Mouse (Mus musculus) midbrain, embryonic 15.5 days (tissue): ENCODE measurements at regions not wholly inside any gene's neighbourhood (a gene's known extent, or its start where the extent isn't known, plus 50 kb on each side); places are given as distances from the start of the nearest gene placed in this dataset.

ENCODE experiments used
- ATAC-seq: fragments of 200-750 bp; cut with Nextera tagmentation; replicated peaks from 2 replicates; pipeline ENCODE4 v1.8.0; 2017; ENCODE audit warnings: moderate TSS enrichment
- H3K27ac ChIP-seq: fragments of 300-500 bp; sonication (generic); 2 replicates; pipeline ENCODE4 v1.5.1; 2015; ENCODE audit warnings: mild to moderate bottlenecking, inconsistent platforms
- H3K27me3 ChIP-seq: fragments of 300-500 bp; sonication (generic); replicated peaks from 2 replicates; pipeline ENCODE4 v1.6.1; 2015; ENCODE audit warnings: inconsistent platforms
- H3K36me3 ChIP-seq: fragments of 300-500 bp; sonication (generic); replicated peaks from 2 replicates; pipeline ENCODE4 v1.6.1; 2015; ENCODE audit warnings: inconsistent platforms
- H3K4me1 ChIP-seq: fragments of 300-500 bp; sonication (generic); 2 replicates; pipeline ENCODE4 v1.6.1; 2015; ENCODE audit warnings: inconsistent platforms
- H3K4me2 ChIP-seq: fragments of 300-500 bp; sonication (generic); 2 replicates; pipeline ENCODE4 v1.6.1; 2015; ENCODE audit warnings: inconsistent platforms, mild to moderate bottlenecking, moderate library complexity
- H3K4me3 ChIP-seq: fragments of 300-500 bp; sonication (generic); 2 replicates; pipeline ENCODE4 v1.5.1; 2015; ENCODE audit warnings: mild to moderate bottlenecking, inconsistent platforms
- H3K9ac ChIP-seq: fragments of 300-500 bp; sonication (generic); 2 replicates; pipeline ENCODE4 v1.6.1; 2015; ENCODE audit warnings: mild to moderate bottlenecking, inconsistent platforms
- H3K9me3 ChIP-seq: fragments of 300-500 bp; sonication (generic); 2 replicates; pipeline ENCODE4 v1.6.1; 2016; ENCODE audit warnings: inconsistent platforms
- WGBS: fragments of 180-500 bp; shearing (Covaris S2); methylation state at CpG from one replicate; pipeline ENCODE4 v1.1.7; 2015; ENCODE audit warnings: mixed read lengths; 5-methylcytosine and 5-hydroxymethylcytosine counted together

DNA sequence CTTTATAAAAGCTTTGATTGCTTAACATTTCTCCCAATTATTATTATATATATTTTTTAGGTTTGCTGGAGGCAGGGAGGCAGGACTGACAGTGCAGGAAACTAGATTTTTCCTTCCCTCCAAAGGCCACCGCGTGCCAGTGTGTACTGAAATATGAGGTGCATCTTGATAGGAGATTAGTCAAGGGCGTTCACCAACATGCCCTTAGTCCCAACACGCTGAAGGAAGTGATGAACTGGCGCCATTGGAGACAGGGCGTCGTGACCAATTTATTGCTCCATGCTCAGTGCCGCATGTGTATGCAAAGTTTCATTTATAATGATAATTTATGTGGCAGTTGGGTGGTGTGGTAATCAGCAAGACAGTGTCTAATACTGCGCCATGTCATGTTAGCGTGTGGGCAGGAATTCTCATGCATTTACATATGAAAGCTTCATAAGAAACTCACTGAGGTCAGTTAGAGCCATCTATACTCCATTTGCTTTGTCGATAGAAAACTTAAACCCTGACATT lies 66.2 kb downstream of the Isl1 start:
- no peak overlapping the region for H3K9ac ChIP-seq
- no peaks in the 10 kb centered on the region for H3K27me3 ChIP-seq
- H3K36me3 ChIP-seq: no peaks in the 10 kb centered on the region
- no peak overlapping the region for H3K4me2 ChIP-seq
- no peak overlapping the region for H3K4me3 ChIP-seq
- WGBS: 72% methylated on average over 11 of the region's 11 CpGs
- no peaks in the 10 kb centered on the region for H3K9me3 ChIP-seq
- no peaks in the 10 kb centered on the region for H3K4me1 ChIP-seq
- 0 out of 2 replicates have a peak, but pooled peaks have one; percentile 24 for ATAC-seq
- no peak overlapping the region for H3K27ac ChIP-seq

DNA sequence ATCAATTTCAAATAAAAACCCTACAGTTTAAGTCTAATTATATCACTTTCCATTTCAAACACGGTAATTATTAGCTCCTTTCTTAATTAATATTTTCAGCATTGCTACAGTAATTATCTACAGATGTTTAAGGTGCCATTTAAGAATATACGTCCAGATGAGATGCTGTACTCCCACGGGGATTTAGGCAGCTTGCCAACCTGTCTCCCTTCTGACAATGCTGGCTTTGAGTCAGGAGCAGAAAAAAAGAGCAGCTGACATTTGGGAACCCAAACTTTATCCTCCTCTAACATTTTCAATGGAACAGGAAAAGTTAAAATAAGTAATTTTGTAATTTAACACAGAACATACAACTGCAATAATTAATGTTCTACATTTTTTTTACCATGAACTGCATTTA lies 94.4 kb downstream of the Isl1 start:
- no peak overlapping the region for H3K4me3 ChIP-seq
- no peak for ATAC-seq
- WGBS: 25% methylated on average over 3 of the region's 3 CpGs
- H3K4me2 ChIP-seq: no peak overlapping the region
- no peaks in the 10 kb centered on the region for H3K9me3 ChIP-seq
- H3K27ac ChIP-seq: no peak overlapping the region
- H3K27me3 ChIP-seq: no peaks in the 10 kb centered on the region
- no peaks in the 10 kb centered on the region for H3K4me1 ChIP-seq
- no peaks in the 10 kb centered on the region for H3K36me3 ChIP-seq
- no peak overlapping the region for H3K9ac ChIP-seq

DNA sequence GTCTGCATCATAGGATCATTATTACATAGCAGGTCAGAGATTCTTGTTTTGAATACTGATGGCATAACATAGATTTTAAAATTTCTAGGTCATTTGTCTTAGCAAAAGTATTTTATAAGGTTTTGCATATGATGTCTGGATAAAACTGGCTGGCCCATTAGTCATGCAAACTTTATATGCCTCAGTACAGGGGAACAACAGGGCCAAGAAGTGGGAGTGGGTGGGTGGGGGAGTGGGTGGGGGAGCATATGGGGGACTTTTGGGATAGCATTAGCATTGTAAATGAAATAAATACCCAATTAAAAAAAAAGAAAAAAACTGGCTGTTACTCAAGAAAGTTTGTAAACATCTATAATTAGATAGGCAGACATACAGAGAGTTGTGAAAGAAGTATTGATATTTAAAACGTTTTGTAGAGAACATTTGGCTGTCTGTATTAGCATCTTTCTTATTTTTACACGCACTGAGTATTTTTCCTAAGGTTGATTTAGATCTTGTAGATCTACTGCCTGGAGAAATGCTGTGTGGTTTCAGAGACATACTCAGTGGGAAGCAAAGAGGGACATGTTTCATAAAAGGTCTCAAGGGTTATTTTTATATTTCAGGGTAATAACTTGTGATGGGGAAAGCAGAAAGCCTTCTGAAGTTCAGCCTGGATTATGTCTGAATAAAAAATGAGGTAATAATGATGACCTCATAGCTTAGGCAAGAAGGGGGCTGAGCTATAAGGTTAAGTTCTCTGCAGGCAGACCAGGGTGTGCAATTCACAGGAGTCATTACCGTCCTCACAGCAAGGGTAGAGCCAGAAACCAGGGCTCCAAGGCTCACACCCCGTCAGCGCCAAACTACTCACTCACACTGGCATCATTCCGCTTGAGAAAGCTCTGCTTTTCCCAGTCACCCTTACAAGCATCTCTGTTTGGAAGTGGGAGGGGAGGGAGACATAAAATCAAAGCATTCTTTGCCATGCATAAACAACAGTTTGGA lies 95.4 kb downstream of the Isl1 start:
- Histone ChIP-seq H3K36me3 (no peaks in the 10 kb centered on the region), H3K4me1 (no peaks in the 10 kb centered on the region), H3K9me3 (no peaks in the 10 kb centered on the region), H3K27ac (no peak overlapping the region), H3K27me3 (no peaks in the 10 kb centered on the region), H3K9ac (no peak overlapping the region), H3K4me2 (no peak overlapping the region), H3K4me3 (no peak overlapping the region)
- ATAC-seq: peak; percentile 56; the same call in 1 of the 2 replicates
- WGBS: 40% methylated on average over 6 of the region's 6 CpGs

DNA sequence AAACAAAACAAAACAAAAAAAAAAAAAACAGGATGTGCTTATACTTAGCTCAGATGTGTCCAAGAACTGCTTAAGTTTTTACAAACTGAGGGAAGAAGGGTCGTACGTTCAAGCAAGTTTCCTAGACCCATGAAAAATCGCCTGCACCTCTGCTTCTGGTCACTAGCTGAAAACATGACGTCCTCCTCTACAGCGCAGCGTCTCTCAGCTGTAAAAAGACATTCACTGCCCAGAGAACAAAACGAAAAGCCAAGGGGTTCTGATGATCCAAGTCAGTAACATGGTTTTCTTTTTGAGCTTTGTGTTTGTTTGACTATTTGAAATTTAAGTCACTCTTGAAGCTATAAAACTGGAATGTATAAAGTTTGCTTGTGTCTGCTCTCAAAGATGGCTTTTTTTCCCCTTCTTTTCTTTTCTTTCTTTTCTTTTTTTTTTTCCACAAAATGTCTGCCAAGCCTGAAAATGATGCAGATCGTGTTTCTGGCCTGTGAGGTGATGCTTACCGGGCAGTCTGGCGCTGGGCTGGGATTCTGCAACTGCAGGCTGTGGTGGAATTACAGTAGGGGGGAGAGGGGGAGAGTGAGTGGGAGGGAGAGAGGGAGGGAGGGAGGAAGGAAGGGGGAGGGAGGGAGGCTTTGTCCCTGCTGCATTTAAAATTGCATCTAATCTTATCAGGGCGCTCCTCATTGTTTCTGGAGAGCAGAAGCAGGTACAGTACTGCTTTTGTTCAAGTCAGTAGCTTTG lies 108.1 kb downstream of the Isl1 start:
- Histone ChIP-seq H3K9me3 (no peaks in the 10 kb centered on the region), H3K4me2 (peak overlapping the region; percentile 43), H3K36me3 (no peaks in the 10 kb centered on the region), H3K4me1 (peaks cover 6% of the 10 kb centered on the region; the same call in 1 of the 2 replicates), H3K9ac (no peak overlapping the region), H3K27ac (no peak overlapping the region), H3K27me3 (no peaks in the 10 kb centered on the region), H3K4me3 (peak overlapping the region; percentile 10; the same call in 1 of the 2 replicates)
- WGBS: 2% methylated on average over 11 of the region's 11 CpGs
- ATAC-seq: peak; percentile 80; the same call in 1 of the 2 replicates

DNA sequence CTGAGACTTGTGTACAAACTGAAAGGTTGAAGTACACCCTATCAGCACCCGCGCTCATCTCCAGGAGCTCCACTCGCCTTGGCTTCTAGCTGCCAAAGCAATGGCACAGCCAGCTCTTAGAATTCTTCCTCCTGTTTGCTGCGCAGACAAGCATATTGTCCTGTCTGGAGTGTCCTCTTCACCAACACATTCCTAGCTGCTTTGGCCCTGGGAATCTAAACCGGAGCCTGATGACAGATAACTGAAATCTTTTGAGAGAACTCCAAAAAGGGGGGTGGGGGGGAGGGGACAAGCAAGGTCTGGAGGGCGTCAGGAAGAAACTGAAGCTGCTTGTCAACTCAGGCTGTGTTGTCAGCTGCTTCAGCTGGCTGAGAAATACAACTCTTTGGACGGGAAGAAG lies 122.4 kb downstream of the Isl1 start:
- H3K4me3 ChIP-seq: no peak overlapping the region
- no peaks in the 10 kb centered on the region for H3K27me3 ChIP-seq
- no peaks in the 10 kb centered on the region for H3K4me1 ChIP-seq
- no peaks in the 10 kb centered on the region for H3K36me3 ChIP-seq
- H3K9ac ChIP-seq: no peak overlapping the region
- H3K9me3 ChIP-seq: no peaks in the 10 kb centered on the region
- H3K27ac ChIP-seq: no peak overlapping the region
- no peak overlapping the region for H3K4me2 ChIP-seq
- no peak for ATAC-seq
- WGBS: 75% methylated on average over 7 of the region's 7 CpGs

DNA sequence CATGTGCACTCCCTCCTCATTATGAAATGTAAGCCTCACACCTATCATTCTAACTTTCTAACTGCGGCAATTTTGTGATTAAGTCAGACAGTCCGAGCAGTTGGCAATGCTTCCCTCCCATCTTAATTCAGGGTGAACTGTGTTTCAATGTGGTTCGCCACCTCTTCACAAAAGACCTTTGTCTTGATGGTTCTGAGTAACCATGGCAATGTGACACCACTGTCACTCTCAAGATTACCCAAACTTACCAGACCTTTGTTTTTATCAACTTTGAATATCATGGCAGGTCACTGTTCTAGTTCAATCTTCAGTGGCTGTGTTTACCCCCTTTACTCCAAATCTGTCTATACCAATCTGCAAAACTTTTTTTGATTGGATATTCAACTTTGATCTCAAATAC lies 131.7 kb downstream of the Isl1 start:
- Histone ChIP-seq H3K4me2 (no peak overlapping the region), H3K9me3 (no peaks in the 10 kb centered on the region), H3K4me1 (no peaks in the 10 kb centered on the region), H3K9ac (no peak overlapping the region), H3K27me3 (no peaks in the 10 kb centered on the region), H3K27ac (no peak overlapping the region), H3K4me3 (no peak overlapping the region), H3K36me3 (no peaks in the 10 kb centered on the region)
- ATAC-seq: no peak
- WGBS: 20% methylated on average over 3 of the region's 3 CpGs

DNA sequence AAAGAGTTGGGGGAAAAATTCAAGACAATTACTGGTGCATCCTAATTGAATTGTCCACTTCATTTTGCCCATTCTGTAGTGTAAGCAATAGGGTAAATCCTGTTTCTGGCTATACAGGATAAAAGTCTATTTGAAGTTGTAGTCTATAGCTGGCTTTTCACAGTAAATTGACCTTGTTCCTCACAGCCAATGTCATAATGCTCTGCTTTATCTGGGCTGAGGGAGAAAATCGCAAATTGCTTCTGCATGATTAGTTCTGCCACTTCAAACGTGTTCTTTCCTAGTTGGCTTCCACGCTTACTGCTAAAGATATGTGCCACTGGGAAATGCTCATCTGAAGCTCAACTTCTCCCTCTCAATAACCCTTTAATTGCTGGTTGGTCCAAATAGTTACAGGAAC lies 134.5 kb downstream of the Isl1 start:
- Histone ChIP-seq H3K4me3 (no peak overlapping the region), H3K27me3 (no peaks in the 10 kb centered on the region), H3K4me1 (no peaks in the 10 kb centered on the region), H3K9ac (no peak overlapping the region), H3K4me2 (no peak overlapping the region), H3K27ac (no peak overlapping the region), H3K36me3 (no peaks in the 10 kb centered on the region), H3K9me3 (no peaks in the 10 kb centered on the region)
- 0 out of 2 replicates have a peak, but pooled peaks have one; percentile 20 for ATAC-seq
- WGBS: 3% methylated on average over 3 of the region's 3 CpGs

DNA sequence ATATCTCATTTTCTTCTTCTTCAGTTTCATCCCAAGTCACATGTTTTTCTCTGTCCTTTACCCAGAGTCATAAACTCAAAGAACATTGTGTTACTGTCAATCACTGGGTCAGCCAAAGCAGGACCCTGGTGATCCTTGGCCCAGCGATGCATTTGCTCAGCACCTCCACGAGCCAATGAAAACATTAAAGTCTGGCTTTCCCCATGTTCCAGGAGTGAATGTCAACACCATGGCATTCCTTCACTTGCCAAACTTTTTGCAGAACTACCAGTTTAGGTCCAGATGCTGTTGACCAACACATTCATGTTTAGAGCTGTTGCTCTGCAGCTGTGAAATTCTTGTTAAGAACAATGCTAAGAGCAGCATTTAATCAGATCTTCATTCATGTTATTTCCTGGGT lies 135.6 kb downstream of the Isl1 start:
- no peak overlapping the region for H3K4me3 ChIP-seq
- no peaks in the 10 kb centered on the region for H3K27me3 ChIP-seq
- H3K9ac ChIP-seq: no peak overlapping the region
- no peaks in the 10 kb centered on the region for H3K4me1 ChIP-seq
- no peak overlapping the region for H3K27ac ChIP-seq
- ATAC-seq: no peak
- no peak overlapping the region for H3K4me2 ChIP-seq
- WGBS: 49% methylated on average over 2 of the region's 2 CpGs
- H3K9me3 ChIP-seq: no peaks in the 10 kb centered on the region
- no peaks in the 10 kb centered on the region for H3K36me3 ChIP-seq

DNA sequence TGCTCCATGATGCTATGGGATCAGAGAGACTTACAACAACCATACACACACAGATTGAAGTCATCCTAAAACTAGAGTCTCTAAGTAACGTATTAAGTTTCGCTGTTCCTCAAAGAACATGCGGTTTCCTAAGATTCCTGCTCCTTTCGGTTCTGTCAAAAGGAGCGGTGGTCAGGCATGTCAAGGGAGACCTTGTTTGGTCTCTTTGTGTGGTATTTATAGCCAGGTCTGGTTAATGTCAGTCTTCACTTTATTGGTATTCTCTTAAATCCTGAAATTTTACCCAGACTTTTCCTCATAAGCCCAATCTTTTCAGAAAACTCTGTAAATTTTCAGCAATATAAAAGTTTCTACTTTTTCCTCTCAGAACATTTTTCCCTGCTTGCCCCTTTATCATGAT lies 166.5 kb downstream of the Isl1 start:
- Histone ChIP-seq H3K9me3 (no peaks in the 10 kb centered on the region), H3K27me3 (no peaks in the 10 kb centered on the region), H3K4me1 (no peaks in the 10 kb centered on the region), H3K4me3 (no peak overlapping the region), H3K36me3 (no peaks in the 10 kb centered on the region), H3K9ac (no peak overlapping the region), H3K4me2 (no peak overlapping the region), H3K27ac (no peak overlapping the region)
- no peak for ATAC-seq
- 86% methylated on average over 5 of the region's 5 CpGs for WGBS

DNA sequence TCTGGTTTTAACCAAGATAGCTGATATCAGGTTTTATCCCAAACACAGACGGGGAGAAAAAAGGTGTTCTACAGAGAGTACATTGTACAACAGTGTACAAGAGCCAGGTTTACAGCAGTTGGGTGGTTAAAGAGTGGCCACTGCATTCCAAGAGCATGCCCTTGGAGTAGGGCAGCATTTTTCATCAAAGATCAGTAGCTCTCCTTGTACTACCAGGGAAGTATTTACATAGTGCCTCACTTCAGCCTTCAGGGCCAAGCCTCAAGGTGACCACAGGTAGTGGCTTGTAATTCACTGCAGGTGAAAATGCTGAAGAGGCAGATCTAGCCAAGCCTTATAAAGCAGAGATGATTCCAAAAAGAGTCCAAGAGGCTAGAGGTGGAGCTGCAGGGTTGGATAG lies 190.8 kb downstream of the Isl1 start:
- Histone ChIP-seq H3K4me3 (no peak overlapping the region), H3K4me1 (no peaks in the 10 kb centered on the region), H3K27me3 (no peaks in the 10 kb centered on the region), H3K36me3 (no peaks in the 10 kb centered on the region), H3K4me2 (no peak overlapping the region), H3K9me3 (no peaks in the 10 kb centered on the region), H3K9ac (no peak overlapping the region), H3K27ac (no peak overlapping the region)
- WGBS: 91% methylated on average over 1 of the region's 1 CpGs
- ATAC-seq: no peak

DNA sequence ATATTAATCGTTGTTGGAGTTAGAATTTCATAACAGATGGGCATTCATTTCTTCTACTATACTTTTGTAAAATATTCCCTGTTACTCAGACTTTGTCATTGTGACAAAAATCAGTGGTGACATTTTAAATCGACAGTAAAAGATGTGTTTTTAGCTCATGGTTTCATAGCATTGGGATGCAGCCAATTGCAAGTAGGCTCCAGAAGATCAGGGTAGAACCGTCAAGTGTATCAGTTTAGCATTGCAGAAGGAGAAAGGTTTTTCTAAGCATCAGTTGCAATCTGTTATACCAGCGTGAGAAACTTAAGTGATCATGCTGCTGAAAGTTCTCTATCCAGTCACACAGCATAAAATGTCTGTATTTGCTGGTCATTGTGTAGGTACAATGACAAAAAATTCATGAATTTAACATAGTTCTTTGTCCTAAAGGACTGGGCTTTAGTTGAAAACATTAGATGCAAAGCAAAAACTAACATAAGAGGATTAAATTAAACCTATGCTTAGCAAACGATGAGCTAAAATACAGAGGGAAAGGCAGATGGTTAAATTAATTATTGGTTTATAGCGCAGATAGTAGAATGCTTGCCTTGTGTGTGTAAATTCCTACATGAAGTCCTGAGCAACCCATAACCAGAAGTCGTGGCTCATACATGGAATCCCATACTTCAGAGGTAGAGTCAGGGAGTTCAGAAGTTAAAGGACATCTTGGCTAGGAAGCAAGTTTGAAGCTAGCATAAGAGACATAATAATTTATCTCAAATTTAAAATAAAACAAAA lies 198.3 kb downstream of the Isl1 start:
- H3K27ac ChIP-seq: no peak overlapping the region

DNA sequence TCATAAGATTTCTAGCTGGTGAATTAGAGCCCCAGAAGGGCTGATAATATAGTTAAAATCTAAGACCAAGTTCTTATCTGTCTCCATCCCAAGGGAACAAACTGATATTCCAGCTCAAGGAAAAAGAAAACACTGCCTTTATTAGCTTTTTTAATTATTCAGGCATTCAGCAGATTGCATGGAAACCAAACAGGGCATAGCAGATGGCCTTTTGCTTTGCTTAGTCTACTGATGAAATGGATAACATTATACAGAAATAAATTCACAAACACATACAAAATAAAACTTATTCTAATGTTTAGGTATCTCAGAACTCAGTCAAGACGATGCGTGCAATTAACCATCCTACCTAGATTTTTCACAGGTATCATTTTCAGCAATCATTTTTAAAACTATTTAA lies 198.9 kb downstream of the Isl1 start:
- Histone ChIP-seq H3K4me1 (no peaks in the 10 kb centered on the region), H3K9ac (no peak overlapping the region), H3K27ac (no peak overlapping the region), H3K4me3 (no peak overlapping the region), H3K4me2 (no peak overlapping the region), H3K36me3 (no peaks in the 10 kb centered on the region), H3K9me3 (no peaks in the 10 kb centered on the region), H3K27me3 (no peaks in the 10 kb centered on the region)
- WGBS: over 99% methylated on average over 2 of the region's 2 CpGs
- ATAC-seq: no peak

More for the DNA sequence above, 198.3 kb downstream of the Isl1 start:
- Histone ChIP-seq H3K4me3 (no peak overlapping the region), H3K9me3 (no peaks in the 10 kb centered on the region), H3K4me1 (no peaks in the 10 kb centered on the region), H3K27me3 (no peaks in the 10 kb centered on the region), H3K9ac (no peak overlapping the region), H3K4me2 (no peak overlapping the region), H3K36me3 (no peaks in the 10 kb centered on the region)
- ATAC-seq: no peak
- 60% methylated on average over 7 of the region's 7 CpGs for WGBS
